Mouse (Mus musculus) layer of hippocampus, adult 8-10 months (tissue): ENCODE results near the gene Mettl24. TPM values are rescaled to one million over a fixed set of nuclear protein-coding genes. Genes with fewer than 3 reads are reported as not detected.
"Not testable (repeated sequence)": the region's sequence is repeated elsewhere in the genome, so short reads cannot be mapped to it uniquely, and the experiment has no call there.

Source experiments
- DNase-seq, 2 experiments: peaks; one replicate each; pipeline ENCODE4 v3.0.0; 2022; ENCODE audit warnings: low spot score in 2 of 2
- total RNA-seq, 4 experiments: library from RNA; stranded (reverse); gene quantifications; 2 replicates each; pipeline ENCODE4 v1.2.4; 2022

Mettl24 gene
- total RNA-seq, 4 experiments from 2014 or later: 2.0 to 3.5 (median 3.3) TPM

DNA sequence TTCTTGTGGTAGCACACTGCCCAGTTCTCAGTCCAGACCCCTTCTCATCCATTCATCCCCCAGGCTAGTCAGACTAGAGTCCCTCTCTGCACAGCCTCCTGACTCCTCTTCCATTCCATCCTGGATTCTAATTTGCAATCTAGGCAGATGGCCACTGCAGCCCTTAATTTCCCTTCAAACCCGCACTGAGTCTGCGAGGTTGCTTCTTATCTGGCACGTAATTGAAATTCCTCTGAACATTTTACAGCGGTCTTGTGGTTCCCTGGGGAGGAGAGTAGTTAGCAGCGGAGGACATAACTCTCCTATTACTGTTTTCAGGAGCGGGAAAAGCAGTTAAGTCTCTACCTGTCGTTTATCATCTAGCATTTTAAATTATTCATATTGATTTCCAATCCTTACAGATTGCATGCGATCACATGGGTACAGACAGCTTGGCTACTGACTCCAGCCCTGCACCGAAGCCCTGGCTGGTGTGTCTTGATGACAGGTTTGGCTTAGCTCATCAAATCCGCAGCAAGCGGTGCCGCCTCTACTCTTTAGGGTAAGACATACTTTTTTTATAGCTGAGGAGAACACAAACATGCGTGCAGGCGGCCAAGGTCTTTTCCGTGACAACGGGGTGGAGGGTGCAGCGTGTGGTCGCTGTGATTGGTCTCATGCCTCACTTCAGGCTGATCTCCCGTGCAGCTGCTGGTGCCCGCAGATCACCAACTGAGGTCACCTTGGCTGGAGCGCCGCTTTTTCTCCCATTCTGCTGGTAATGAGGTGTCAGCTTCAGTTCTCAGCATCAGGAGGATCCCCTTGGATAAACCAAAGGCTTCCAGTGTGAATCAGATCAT lies 54.4 kb downstream of the Mettl24 start:
- no peak for DNase-seq

DNA sequence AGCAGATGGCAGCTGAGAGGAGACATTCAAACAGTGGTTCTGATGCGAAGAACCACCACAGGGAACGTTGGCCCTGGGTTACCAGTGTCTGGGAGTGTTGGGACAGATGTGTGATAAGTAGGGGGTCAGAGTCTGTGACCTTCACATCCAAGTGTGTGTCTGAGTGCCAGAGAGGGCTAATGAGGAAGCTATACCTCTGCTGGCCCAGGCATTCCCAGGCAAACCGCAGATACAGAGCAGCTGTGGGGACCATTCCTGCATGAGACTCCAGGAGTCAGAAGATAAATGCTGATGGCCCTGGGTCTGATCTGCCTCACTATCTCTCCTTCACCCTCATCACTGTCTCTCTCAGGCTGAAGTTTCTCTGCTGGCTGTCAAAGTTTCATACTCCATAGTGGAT lies 57.6 kb downstream of the Mettl24 start:
- no peak for DNase-seq

DNA sequence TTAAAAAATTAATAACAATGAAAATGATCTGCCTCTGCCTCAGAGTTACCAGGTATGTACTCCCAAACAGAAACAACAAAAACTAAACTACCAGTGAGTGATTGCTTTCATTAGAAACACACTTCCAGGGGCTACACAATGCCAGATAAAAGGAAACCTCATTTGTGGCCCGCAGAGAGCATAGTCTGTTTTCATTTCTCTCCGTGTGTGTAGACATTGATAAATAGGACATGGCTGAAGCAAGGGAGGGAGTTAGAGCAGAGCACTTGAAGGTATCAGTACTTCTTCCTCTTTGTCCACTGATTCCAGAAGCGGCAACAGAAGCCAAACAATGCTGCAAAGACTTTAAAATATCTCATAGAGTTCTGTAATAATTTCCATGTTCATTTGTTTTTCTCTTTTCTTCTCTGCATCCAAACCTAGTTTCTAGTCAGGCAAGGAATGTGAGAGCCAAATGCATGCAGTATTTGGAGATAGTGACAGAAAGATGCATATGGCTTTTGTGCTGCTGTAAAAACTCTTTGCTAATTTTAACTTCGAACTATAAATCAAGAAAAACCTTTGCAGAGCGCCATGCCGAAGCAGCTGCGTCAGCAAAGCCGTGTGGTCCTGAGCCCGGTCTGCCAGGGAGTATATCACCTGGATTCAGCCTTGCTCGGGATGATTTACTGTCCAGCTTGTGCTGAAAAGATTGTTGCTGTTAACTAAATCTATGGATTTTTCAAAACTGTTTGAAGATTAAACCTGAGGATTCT lies 67.4 kb downstream of the Mettl24 start:
- no peak for DNase-seq

GRCm38 (mm10) chr10:40751157-40751556 lies 68.1 kb downstream of the Mettl24 start:
- peak in 1 of 2 experiments; percentile 24 for DNase-seq

- no peak for DNase-seq
Observed at GRCm38 (mm10) chr10:40753036-40753435, 70.0 kb downstream of the Mettl24 start.

GRCm38 (mm10) chr10:40758171-40759010 lies 75.3 kb downstream of the Mettl24 start:
- no peak for DNase-seq

DNA sequence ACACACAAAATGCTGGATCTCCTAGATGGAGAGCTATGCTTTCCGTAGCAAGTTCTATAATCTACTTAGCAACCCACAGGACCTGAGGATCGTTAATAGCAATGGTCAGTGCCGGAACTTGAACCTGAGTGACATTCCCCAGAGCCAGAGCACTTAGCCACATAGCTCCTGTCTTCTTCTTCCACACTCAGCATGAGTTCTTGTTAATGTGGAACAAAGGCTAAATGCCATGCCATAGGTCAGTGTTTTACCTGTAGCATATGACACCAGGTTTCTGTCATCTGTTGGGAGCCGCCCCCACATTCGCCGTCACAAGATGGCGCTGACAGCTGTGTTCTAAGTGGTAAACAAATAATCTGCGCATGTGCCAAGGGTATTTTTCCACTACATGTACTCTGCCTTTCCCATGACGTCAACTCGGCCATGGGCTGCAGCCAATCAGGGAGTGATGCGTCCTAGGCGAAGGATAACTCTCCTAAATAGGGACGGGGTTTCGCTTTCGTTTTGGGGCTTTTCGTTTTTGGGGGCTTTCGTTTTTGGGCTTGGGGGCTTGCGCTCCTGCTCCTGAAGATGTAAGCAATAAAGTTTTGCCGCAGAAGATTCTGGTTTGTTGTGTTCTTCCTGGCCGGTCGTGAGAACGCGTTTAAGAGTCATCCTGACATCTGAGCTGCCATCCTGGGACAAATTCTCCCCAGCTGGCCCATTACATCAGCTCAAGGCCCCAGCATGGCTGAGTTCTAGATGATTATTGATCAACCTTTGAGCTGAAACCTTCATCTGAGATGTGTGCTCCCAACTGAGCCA lies 76.5 kb downstream of the Mettl24 start:
- DNase-seq: not testable (repeated sequence)

DNA sequence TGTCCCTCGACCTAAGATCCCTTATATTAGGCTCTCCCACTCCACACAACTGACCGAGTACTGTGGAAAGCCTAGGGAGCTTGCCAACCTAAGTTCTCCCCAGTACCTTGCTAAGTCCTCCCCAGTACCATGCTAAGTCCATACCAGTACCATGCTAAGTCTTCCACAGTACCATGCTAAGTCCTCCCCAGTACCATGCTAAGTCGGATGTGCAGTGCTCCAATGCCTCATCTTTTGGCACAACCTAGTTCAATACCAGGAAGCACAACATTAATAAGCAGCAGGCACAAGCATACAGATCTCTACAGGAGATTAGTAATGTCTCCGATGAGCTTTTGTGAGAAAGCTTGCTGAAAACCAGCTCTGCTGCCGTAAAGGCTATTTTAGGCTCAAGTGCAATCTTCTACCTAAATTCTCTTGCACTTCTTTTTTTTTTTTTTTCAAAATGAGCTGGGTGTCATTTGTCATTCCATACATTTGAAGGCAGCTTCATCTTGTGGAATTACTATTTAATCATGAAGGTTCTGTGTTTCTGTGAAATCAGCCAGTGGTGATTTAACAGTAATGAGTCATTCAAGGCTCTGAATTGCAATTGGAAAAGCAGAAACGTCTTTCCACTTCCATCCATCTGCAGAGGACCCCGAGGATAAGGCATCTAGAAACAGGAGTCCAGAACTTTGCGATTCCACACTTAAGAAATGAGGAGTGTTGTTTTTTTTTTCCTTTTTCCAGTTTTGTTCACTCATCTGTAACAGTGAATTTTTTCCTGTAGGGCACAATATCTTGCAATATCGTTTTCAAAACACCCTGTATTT lies 77.3 kb downstream of the Mettl24 start:
- no peak for DNase-seq

- no peak for DNase-seq
Observed at GRCm38 (mm10) chr10:40761010-40761752, 78.1 kb downstream of the Mettl24 start.

DNA sequence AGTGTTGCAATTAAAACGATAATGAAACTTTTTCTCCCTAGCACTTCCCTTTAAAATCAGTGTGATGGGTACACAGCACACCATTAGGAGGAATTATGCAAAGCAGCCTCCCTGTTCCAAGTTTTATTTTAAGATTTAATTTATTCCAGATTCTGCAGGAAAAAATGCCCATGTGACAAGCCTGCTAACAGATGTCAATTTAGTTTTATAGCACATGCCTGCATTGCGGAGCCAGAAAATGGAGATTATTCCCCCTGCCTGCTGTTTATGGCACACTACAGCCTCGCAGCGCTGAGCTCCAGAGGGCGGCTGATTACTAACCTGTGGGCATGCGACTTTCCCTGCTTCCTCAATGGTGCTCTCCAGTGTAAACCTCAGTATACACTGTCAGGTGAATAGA lies 79.5 kb downstream of the Mettl24 start:
- DNase-seq: peak; percentile 69 to 70

- no peak for DNase-seq
Observed at GRCm38 (mm10) chr10:40763084-40763720, 80.1 kb downstream of the Mettl24 start.

DNA sequence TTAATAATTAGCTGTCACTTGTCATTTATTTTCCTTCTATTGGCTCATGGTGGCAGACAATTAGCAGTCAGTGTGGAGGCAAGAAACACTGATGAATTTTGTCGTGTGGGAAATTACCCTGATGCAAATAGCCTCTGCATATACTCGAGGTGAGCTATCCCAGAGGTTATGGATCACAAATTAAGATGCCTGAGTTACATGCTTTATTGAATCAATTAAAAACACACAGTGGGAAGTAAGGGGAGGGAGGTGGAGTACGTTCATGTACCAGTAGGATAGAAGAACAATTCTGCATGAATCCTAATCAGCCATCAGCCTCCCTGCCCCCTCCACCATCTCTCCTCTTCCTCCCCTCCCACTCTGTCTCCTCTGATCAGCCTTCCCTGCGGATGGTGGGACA lies 89.2 kb downstream of the Mettl24 start:
- DNase-seq: no peak

DNA sequence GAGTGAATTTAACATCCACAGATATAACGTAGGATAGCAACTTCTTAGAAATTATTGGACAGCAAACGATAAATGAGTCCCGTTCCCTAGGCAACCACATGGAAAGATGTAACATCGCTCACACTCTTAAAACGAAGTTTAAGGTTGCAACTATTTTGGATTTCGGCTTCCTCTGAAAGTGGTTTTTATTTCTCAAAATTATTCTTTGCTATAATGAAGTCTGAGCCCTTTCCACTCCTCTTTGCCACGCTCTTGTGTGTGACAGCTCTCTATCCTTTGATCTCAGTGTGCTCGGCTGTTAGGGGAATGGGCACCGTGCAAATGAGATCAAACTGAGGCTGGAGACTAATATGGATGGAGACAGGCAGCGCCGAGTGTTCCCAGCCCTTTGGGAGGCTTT lies 92.1 kb downstream of the Mettl24 start:
- no peak for DNase-seq

GRCm38 (mm10) chr10:40775655-40776054 lies 92.6 kb downstream of the Mettl24 start:
- no peak for DNase-seq

DNA sequence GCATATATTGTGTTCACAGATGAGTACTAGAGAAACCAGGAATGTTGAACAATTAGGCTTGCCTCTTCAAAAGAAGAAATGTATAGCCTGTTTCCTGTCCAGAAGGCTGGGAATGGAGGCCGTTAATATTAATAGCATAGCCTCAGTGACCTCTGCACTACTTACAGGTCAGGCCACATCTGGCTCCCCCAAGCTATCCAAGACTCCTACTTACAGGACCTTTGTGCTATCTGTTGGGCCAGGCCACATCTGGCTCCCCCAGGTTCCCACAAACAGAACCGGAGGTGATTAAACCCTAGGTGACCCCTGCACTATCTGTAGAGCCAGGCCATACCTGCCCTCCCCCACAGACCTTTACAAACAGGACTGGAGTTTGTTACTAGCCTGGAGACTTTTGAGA lies 94.1 kb downstream of the Mettl24 start:
- no peak for DNase-seq

DNA sequence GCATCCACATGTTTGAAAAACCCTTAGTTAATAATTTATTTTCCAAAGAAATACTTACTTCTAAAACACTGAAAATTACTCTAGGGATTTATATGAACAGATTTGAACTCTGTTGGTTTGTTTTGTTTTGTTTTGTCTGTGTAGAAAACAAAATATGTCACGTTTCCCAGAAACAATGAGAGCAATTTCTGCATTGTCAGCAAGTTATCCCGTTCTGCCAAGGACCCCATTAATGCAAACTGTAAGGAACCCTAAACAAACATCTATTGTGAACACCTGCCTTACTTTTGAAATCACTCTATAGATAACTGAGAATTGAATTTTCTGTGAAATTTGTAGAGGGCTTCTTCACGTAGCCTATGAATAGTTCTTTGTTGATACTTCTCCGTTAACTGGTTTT lies 95.4 kb downstream of the Mettl24 start:
- no peak for DNase-seq

DNA sequence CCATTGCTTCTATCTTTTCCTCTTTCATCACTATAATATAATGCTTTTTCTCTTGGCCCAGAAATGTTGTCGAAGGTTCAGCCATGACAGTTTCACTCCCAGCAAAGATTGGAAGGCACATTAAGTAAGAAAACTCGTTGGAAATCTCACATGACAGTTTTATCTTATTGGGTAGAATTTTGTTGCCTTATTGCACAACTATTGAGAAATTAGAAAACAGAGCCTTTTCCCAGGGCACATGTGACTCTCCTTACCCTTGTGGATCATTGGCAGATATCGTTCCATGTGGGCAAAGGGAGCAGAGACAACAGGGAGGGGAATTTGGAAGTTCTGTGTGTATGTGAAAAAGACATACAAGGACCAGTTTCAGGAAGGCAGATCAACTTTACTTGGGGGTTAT lies 107.3 kb downstream of the Mettl24 start:
- DNase-seq: no peak

DNA sequence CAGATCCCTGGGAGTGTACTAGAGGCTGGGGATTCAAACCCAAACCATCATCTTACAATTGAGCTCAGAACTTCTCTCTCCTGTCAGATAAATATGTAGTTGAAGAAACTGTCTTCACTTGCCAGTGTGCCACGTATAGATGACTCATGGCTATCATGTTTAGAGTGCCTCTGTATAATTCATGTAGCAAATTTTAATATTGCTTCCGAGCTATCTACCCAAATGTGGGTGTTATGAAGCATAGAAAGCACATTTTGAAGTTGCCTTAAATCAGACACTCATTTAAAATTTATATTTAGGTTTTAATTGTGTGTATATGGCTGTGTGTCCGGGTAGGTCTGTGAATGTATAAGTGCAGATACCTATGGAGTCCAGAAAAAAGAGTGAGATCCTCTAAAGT lies 109.0 kb downstream of the Mettl24 start:
- no peak for DNase-seq

GRCm38 (mm10) chr10:40805221-40805620 lies 122.1 kb downstream of the Mettl24 start:
- DNase-seq: no peak
